Mouse (Mus musculus) CH12.LX (cell line): ENCODE measurements around the gene Ugt1a6b. TPM values are rescaled to one million over a fixed set of nuclear protein-coding genes. Genes with fewer than 3 reads are reported as not detected.

Experiments
- DNase-seq: peaks from one replicate; pipeline ENCODE4 v3.0.0-alpha.2; 2013; ENCODE audit errors: extremely low read depth
- H3K27ac ChIP-seq: 2 replicates; pipeline ENCODE4 v1.5.1; 2012; ENCODE audit warnings: low read depth, mild to moderate bottlenecking, control low read depth, moderate library complexity; ENCODE audit not compliant: insufficient read depth
- H3K27me3 ChIP-seq: replicated peaks from 2 replicates; pipeline ENCODE3; 2012; ENCODE audit warnings: inconsistent platforms
- H3K36me3 ChIP-seq, 2 experiments: replicated peaks in 1 of 2; 2 replicates each; pipeline versions ENCODE3 to v1.6.1; 2012; ENCODE audit warnings: inconsistent platforms in 1 of 2, low read length in 1 of 2, mild to moderate bottlenecking in 1 of 2, mixed read lengths in 1 of 2, moderate library complexity in 1 of 2; ENCODE audit not compliant: control insufficient read depth in 1 of 2, insufficient read depth in 1 of 2
- H3K4me1 ChIP-seq, 2 experiments: 2 replicates each; pipeline ENCODE4 v1.6.1; 2012; ENCODE audit warnings: inconsistent platforms in 1 of 2, moderate library complexity in 1 of 2; ENCODE audit not compliant: insufficient read depth in 2 of 2, control insufficient read depth in 1 of 2
- H3K4me2 ChIP-seq: 2 replicates; pipeline ENCODE4 v1.6.1; 2012; ENCODE audit warnings: low read depth, mild to moderate bottlenecking, control low read depth; ENCODE audit not compliant: poor library complexity, insufficient read depth, severe bottlenecking
- H3K4me3 ChIP-seq, 3 experiments: fragments of 150-350 bp in 1 of 3; sonication (generic) in 1 of 3; replicated peaks in 1 of 3; 2 replicates each; pipeline versions ENCODE3 to v1.5.1; 2011 to 2012; ENCODE audit warnings: low read depth in 2 of 3, low read length in 2 of 3, mild to moderate bottlenecking in 2 of 3, moderate library complexity in 2 of 3, control low read depth in 1 of 3, improper control_type of control experiment in 1 of 3, inconsistent platforms in 1 of 3, mixed read lengths in 1 of 3; ENCODE audit not compliant: poor library complexity in 1 of 3
- H3K79me2 ChIP-seq: replicated peaks from 2 replicates; pipeline ENCODE4 v1.6.1; 2012; ENCODE audit warnings: mild to moderate bottlenecking, moderate library complexity; ENCODE audit not compliant: control insufficient read depth, poor library complexity, insufficient read depth, severe bottlenecking; ENCODE audit errors: extremely low read depth
- H3K9ac ChIP-seq: 2 replicates; pipeline ENCODE4 v1.6.1; 2012; ENCODE audit warnings: low read depth, mild to moderate bottlenecking, control low read depth, moderate library complexity; ENCODE audit not compliant: insufficient read depth
- H3K9me3 ChIP-seq: replicated peaks from 2 replicates; pipeline ENCODE3; 2012; ENCODE audit warnings: low read length, inconsistent platforms, mixed read lengths
- BHLHE40 ChIP-seq: IDR thresholded peaks from 2 replicates; pipeline ENCODE4 v1.6.1; 2011; ENCODE audit warnings: mild to moderate bottlenecking, low read depth, low read length, improper control_type of control experiment
- CHD2 ChIP-seq: IDR thresholded peaks from 2 replicates; pipeline ENCODE4 v1.6.1; 2011; ENCODE audit warnings: low read length, improper control_type of control experiment
- HCFC1 ChIP-seq: IDR thresholded peaks from 2 replicates; pipeline ENCODE4 v1.6.1; 2012; ENCODE audit warnings: low read depth, mild to moderate bottlenecking, inconsistent platforms, low read length, improper control_type of control experiment
- JUN ChIP-seq: IDR thresholded peaks from 2 replicates; pipeline ENCODE4 v1.6.1; 2011; ENCODE audit warnings: low read depth, mild to moderate bottlenecking, low read length, improper control_type of control experiment, moderate library complexity; ENCODE audit not compliant: insufficient read depth
- KAT2A ChIP-seq: IDR thresholded peaks from 2 replicates; pipeline ENCODE4 v1.6.1; 2012; ENCODE audit warnings: low read length, improper control_type of control experiment, inconsistent platforms; ENCODE audit not compliant: insufficient replicate concordance
- MAFK ChIP-seq: IDR thresholded peaks from 2 replicates; pipeline ENCODE4 v1.6.1; 2011; ENCODE audit warnings: low read length, improper control_type of control experiment; ENCODE audit not compliant: insufficient replicate concordance
- MAX ChIP-seq: IDR thresholded peaks from 2 replicates; pipeline ENCODE4 v1.6.1; 2011; ENCODE audit warnings: low read length, improper control_type of control experiment
- MAZ ChIP-seq: IDR thresholded peaks from 2 replicates; pipeline ENCODE4 v1.6.1; 2012; ENCODE audit warnings: low read depth, mild to moderate bottlenecking, inconsistent platforms, low read length, improper control_type of control experiment, moderate library complexity
- MEF2A ChIP-seq: IDR thresholded peaks from 2 replicates; pipeline ENCODE4 v1.6.1; 2014; ENCODE audit warnings: low read depth, mild to moderate bottlenecking, inconsistent platforms, low read length, improper control_type of control experiment, borderline replicate concordance
- NELFE ChIP-seq: IDR thresholded peaks from 2 replicates; pipeline ENCODE4 v1.6.1; 2011; ENCODE audit warnings: low read depth, low read length, improper control_type of control experiment
- NRF1 ChIP-seq: IDR thresholded peaks from 2 replicates; pipeline ENCODE4 v1.6.1; 2014; ENCODE audit warnings: low read depth, mild to moderate bottlenecking, inconsistent platforms, low read length, improper control_type of control experiment, moderate library complexity
- POLR2A ChIP-seq: IDR thresholded peaks from 2 replicates; pipeline ENCODE4 v1.6.1; 2011; ENCODE audit warnings: low read depth, mild to moderate bottlenecking, improper control_type of control experiment, low read length
- RAD21 ChIP-seq: IDR thresholded peaks from 2 replicates; pipeline ENCODE4 v1.6.1; 2011; ENCODE audit warnings: low read depth, mild to moderate bottlenecking, low read length, improper control_type of control experiment, moderate library complexity
- RCOR1 ChIP-seq: conservative IDR thresholded peaks from 2 replicates; pipeline ENCODE4 v1.6.1; 2012; ENCODE audit warnings: low read depth, mild to moderate bottlenecking, inconsistent platforms, low read length, improper control_type of control experiment
- SIN3A ChIP-seq: IDR thresholded peaks from 2 replicates; pipeline ENCODE4 v1.6.1; 2012; ENCODE audit warnings: low read length, improper control_type of control experiment, inconsistent platforms
- TBP ChIP-seq: conservative IDR thresholded peaks from 2 replicates; pipeline ENCODE4 v1.6.1; 2011; ENCODE audit warnings: low read depth, low read length, improper control_type of control experiment
- UBTF ChIP-seq: IDR thresholded peaks from 2 replicates; pipeline ENCODE4 v1.6.1; 2012; ENCODE audit warnings: low read depth, mild to moderate bottlenecking, inconsistent platforms, low read length, improper control_type of control experiment, moderate library complexity
- USF1 ChIP-seq: IDR thresholded peaks from 2 replicates; pipeline ENCODE4 v1.6.1; 2014; ENCODE audit warnings: low read depth, mild to moderate bottlenecking, inconsistent platforms, low read length, improper control_type of control experiment
- USF2 ChIP-seq: conservative IDR thresholded peaks from 2 replicates; pipeline ENCODE4 v1.6.1; 2011; ENCODE audit warnings: low read depth, low read length, improper control_type of control experiment
- ZMIZ1 ChIP-seq: IDR thresholded peaks from 2 replicates; pipeline ENCODE4 v1.6.1; 2012; ENCODE audit warnings: low read depth, mild to moderate bottlenecking, inconsistent platforms, low read length, improper control_type of control experiment
- ZNF384 ChIP-seq: IDR thresholded peaks from 2 replicates; pipeline ENCODE4 v1.6.1; 2012; ENCODE audit warnings: low read depth, low read length, improper control_type of control experiment, inconsistent platforms
- dilution Hi-C: fragments of 300-500 bp; cut with MboI; formaldehyde crosslinking; loops from 2 replicates; pipeline ENCODE4 v1.14.3; 2020; ENCODE audit warnings: low sequenced_read_pairs; ENCODE audit not compliant: extremely low pct_unique_long_range_greater_than_20kb, extremely low pct_ligation_motif_present
- in situ Hi-C: fragments of 300-500 bp; cut with MboI; formaldehyde crosslinking; loops from 3 replicates; pipeline ENCODE4 v1.14.3; 2019; ENCODE audit warnings: low sequenced_read_pairs, low pct_ligation_motif_present, low pct_unique_long_range_greater_than_20kb, mixed read lengths
- polyA plus RNA-seq: library from polyadenylated mRNA; unstranded; fragments of >175 nt; gene quantifications from 2 replicates; pipeline ENCODE4 v1.2.1, GENCODE M21; 2012; ENCODE audit warnings: low read depth; ENCODE audit not compliant: insufficient read length
- total RNA-seq, 2 experiments: library from RNA; depleted of rRNA; stranded (reverse); fragments of 300-350 nt in 1 of 2; fragments of >200 nt in 1 of 2; gene quantifications; 2 replicates each; pipeline ENCODE4 v1.2.3; 2012 to 2014

The Ugt1a6b gene
- total and polyA plus RNA-seq, 3 experiments = 0.13 to 0.26 TPM; not detected in 1

- H3K4me2 ChIP-seq = no peak overlapping the region
- H3K4me3 ChIP-seq = no peak overlapping the region
- H3K4me1 ChIP-seq = 0 out of 4 replicates have a peak, but pooled peaks cover 0 to 3% of the 10 kb centered on the region in 2 experiments
- no peaks in the 10 kb centered on the region for H3K27me3 ChIP-seq
- no peak overlapping the region for H3K27ac ChIP-seq
- dilution Hi-C loops = no loop called here
- no peaks in the 10 kb centered on the region for H3K79me2 ChIP-seq
- TF ChIP-seq POLR2A (no peak), KAT2A (0 out of 2 replicates have a peak, but pooled peaks have one; percentile 24), UBTF (no peak), HCFC1 (no peak)
- no peaks in the 10 kb centered on the region for H3K36me3 ChIP-seq
- no peak for DNase-seq
- H3K9me3 ChIP-seq = peaks cover 57% of the 10 kb centered on the region
- no peak overlapping the region for H3K9ac ChIP-seq
- in situ Hi-C loops = no loop called here
Measured at GRCm38 (mm10) chr1:88225741-88226140, 122.7 kb downstream of the Ugt1a6b start.

- Histone ChIP-seq H3K4me1 (0 out of 4 replicates have a peak, but pooled peaks cover 0 to 3% of the 10 kb centered on the region in 2 experiments), H3K9ac (no peak within 1 kb of the TSS), H3K27me3 (no peaks in the 10 kb centered on the region), H3K4me3 (no peak within 1 kb of the TSS), H3K36me3 (no peaks in the 10 kb centered on the region), H3K79me2 (no peaks in the 10 kb centered on the region), H3K27ac (no peak within 1 kb of the TSS), H3K9me3 (peaks cover 58% of the 10 kb centered on the region), H3K4me2 (no peak within 1 kb of the TSS)
- no peak for TF ChIP-seq MAFK
- no peak for TF ChIP-seq MEF2A
- no peak for TF ChIP-seq CHD2
- no peak for TF ChIP-seq HCFC1
- no peak for TF ChIP-seq SIN3A
- no peak for TF ChIP-seq USF2
- no peak for TF ChIP-seq TBP
- TF ChIP-seq USF1 = no peak
- no peak for TF ChIP-seq MAX
- TF ChIP-seq RAD21 = no peak
- TF ChIP-seq RCOR1 = no peak
- no peak for TF ChIP-seq BHLHE40
- TF ChIP-seq JUN = no peak
- no peak for TF ChIP-seq MAZ
- no peak for TF ChIP-seq NELFE
- no peak for TF ChIP-seq ZNF384
- TF ChIP-seq NRF1 = no peak
- no peak for TF ChIP-seq ZMIZ1
- in situ Hi-C loops = no loop called here
- no peak for DNase-seq
- dilution Hi-C loops = no loop called here
Measured at GRCm38 (mm10) chr1:88226670-88227379, 123.8 kb downstream of the Ugt1a6b start, which contains the start of gene Mroh2a. TSS of gene Mroh2a (plus strand) at chr1:88226986.
